Mouse (Mus musculus) olfactory bulb, adult 2 months (tissue): Measurements from ENCODE around the gene Dnajb7.

Experiments used
- CTCF ChIP-seq: fragments of 200-500 bp; IDR thresholded peaks from 2 replicates; pipeline ENCODE4 v1.5.1; 2012; ENCODE audit warnings: low read depth, mild to moderate bottlenecking, low read length, moderate library complexity; ENCODE audit not compliant: insufficient read depth
- POLR2A ChIP-seq: fragments of 200-500 bp; IDR thresholded peaks from 2 replicates; pipeline ENCODE4 v1.6.1; 2012; ENCODE audit warnings: mild to moderate bottlenecking, low read depth, low read length, moderate library complexity; ENCODE audit not compliant: insufficient read depth

DNA sequence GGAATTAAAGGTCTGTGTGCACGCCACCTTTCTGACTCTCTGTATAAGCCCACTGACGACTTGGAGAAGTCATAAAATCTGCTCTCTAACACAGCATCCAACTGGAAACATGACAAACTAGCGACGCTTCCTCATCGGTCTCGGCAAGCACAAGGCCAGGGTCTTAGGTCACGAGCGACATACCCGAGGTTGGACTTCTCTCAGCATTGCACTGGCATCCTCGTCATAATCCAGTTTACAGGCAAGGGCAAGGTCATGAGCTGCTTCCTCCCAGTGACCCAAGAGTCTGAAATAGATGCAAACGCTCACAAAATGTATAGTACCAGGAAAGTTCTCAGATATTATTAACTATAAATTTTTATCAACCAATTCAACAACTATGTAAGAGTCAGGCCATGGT lies 33.5 kb downstream of the Dnajb7 start:
- TF ChIP-seq CTCF (no peak), POLR2A (no peak)
